Mouse (Mus musculus): ENCODE measurements around the gene Zfp385a.

DNA sequence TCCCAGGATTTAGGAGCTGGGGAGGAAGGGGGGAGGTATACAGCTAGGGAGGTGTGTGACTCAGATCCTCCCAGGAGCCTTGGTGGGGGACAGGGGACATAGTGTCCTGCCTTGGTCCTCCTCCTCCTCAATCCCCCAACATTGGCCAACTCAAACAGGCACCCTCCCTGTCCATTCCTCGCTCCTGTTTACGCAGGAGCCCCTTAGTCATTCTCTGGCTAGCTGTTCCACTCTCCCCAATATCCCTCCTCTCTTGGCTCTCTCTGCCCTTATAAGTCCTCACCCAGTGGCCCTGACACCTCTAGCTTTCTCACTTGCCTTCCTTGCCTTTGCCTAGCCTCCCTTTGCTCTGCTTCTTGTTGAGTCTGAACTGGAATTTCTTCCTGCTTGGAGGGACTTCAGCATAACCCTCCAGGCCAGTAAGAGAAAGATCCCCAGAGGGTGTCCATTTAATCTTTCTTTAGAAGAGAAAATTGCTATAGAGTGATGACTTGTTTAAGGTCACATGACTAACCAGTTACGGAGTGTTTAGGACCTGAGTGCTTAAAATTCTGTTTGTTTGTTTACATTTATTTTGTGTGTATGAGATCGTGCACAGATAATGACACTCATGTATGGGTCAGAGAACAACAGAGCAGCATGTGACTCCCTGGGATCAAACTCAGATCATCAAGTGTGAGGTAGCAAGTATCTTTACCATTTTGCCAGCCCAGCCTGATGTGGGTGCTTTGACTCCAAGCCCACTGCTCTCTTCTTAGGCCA is 28.5 kb upstream of the Zfp385a start:
- TF ChIP-seq CTCF (IDR thresholded peaks at IDR 0.05; ENCODE audit: control insufficient read depth, insufficient read depth, insufficient replicate concordance, low read depth, low read length) (no peak), POLR2A (IDR thresholded peaks at IDR 0.05; ENCODE audit: control insufficient read depth, low read depth, low read length) (no peak)

All from testis, adult 2 months (tissue).